Mouse (Mus musculus): ENCODE results near the gene Ptprg. TPM values are rescaled to one million over a fixed set of nuclear protein-coding genes. Genes with fewer than 3 reads are reported as not detected.

The Ptprg gene
- polyA plus RNA-seq, 1 experiment from 2014 or later = 1.5 TPM

GRCm38 (mm10) chr14:12203081-12203480, 649.7 kb downstream of the Ptprg start:
- ATAC-seq (ENCODE audit: low read depth) = no peak
- no peaks in the 10 kb centered on the region for H3K4me1 ChIP-seq (ENCODE audit: control insufficient read depth, low read depth, low read length)
- no peaks in the 10 kb centered on the region for H3K27me3 ChIP-seq (ENCODE audit: control insufficient read depth, insufficient read depth, low read depth, low read length)
- H3K4me3 ChIP-seq (ENCODE audit: low read depth, low read length) = no peak overlapping the region
- H3K4me2 ChIP-seq (ENCODE audit: low read depth, low read length) = no peak overlapping the region
- WGBS (ENCODE audit: insufficient replicate concordance) = 70% methylated on average over 7 of the region's 7 CpGs
- no peaks in the 10 kb centered on the region for H3K9me3 ChIP-seq (replicated peaks; ENCODE audit: control insufficient read depth, low read length)
- no peak overlapping the region for H3K27ac ChIP-seq (ENCODE audit: low read length)
- no peak overlapping the region for H3K9ac ChIP-seq (ENCODE audit: low read depth, low read length)
- H3K36me3 ChIP-seq (ENCODE audit: control insufficient read depth, insufficient read depth) = no peaks in the 10 kb centered on the region

GRCm38 (mm10) chr14:12206138-12206537, 652.8 kb downstream of the Ptprg start:
- Histone ChIP-seq H3K4me2 (ENCODE audit: low read depth, low read length) (no peak overlapping the region), H3K9ac (ENCODE audit: low read depth, low read length) (no peak overlapping the region), H3K4me3 (ENCODE audit: low read depth, low read length) (no peak overlapping the region), H3K9me3 (replicated peaks; ENCODE audit: control insufficient read depth, low read length) (no peaks in the 10 kb centered on the region), H3K27ac (ENCODE audit: low read length) (no peak overlapping the region), H3K4me1 (ENCODE audit: control insufficient read depth, low read depth, low read length) (no peaks in the 10 kb centered on the region), H3K36me3 (ENCODE audit: control insufficient read depth, insufficient read depth) (no peaks in the 10 kb centered on the region), H3K27me3 (ENCODE audit: control insufficient read depth, insufficient read depth, low read depth, low read length) (no peaks in the 10 kb centered on the region)
- no peak for ATAC-seq (ENCODE audit: low read depth)
- WGBS (ENCODE audit: insufficient replicate concordance) = 36% methylated on average over 2 of the region's 2 CpGs

- Histone ChIP-seq H3K27me3 (ENCODE audit: control insufficient read depth, insufficient read depth, low read depth, low read length) (no peaks in the 10 kb centered on the region), H3K9me3 (replicated peaks; ENCODE audit: control insufficient read depth, low read length) (no peaks in the 10 kb centered on the region), H3K36me3 (ENCODE audit: control insufficient read depth, insufficient read depth) (no peaks in the 10 kb centered on the region), H3K9ac (ENCODE audit: low read depth, low read length) (no peak overlapping the region), H3K4me3 (ENCODE audit: low read depth, low read length) (no peak overlapping the region), H3K27ac (ENCODE audit: low read length) (no peak overlapping the region), H3K4me1 (ENCODE audit: control insufficient read depth, low read depth, low read length) (no peaks in the 10 kb centered on the region), H3K4me2 (ENCODE audit: low read depth, low read length) (no peak overlapping the region)
- no peak for ATAC-seq (ENCODE audit: low read depth)
- 43% methylated on average over 2 of the region's 2 CpGs for WGBS (ENCODE audit: insufficient replicate concordance)
These were observed 655.2 kb downstream of the Ptprg start for GRCm38 (mm10) chr14:12208554-12208953.

GRCm38 (mm10) chr14:12218544-12219150, 665.3 kb downstream of the Ptprg start:
- Histone ChIP-seq H3K36me3 (ENCODE audit: control insufficient read depth, insufficient read depth) (no peaks in the 10 kb centered on the region), H3K27me3 (ENCODE audit: control insufficient read depth, insufficient read depth, low read depth, low read length) (no peaks in the 10 kb centered on the region), H3K4me2 (ENCODE audit: low read depth, low read length) (no peak overlapping the region), H3K4me3 (ENCODE audit: low read depth, low read length) (no peak overlapping the region), H3K27ac (ENCODE audit: low read length) (no peak overlapping the region), H3K4me1 (ENCODE audit: control insufficient read depth, low read depth, low read length) (no peaks in the 10 kb centered on the region), H3K9ac (ENCODE audit: low read depth, low read length) (no peak overlapping the region), H3K9me3 (replicated peaks; ENCODE audit: control insufficient read depth, low read length) (no peaks in the 10 kb centered on the region)
- WGBS (ENCODE audit: insufficient replicate concordance) = 72% methylated on average over 16 of the region's 16 CpGs
- no peak for ATAC-seq (ENCODE audit: low read depth)

- 69% methylated on average over 6 of the region's 6 CpGs for WGBS (ENCODE audit: insufficient replicate concordance)
- H3K4me2 ChIP-seq (ENCODE audit: low read depth, low read length) = no peak overlapping the region
- H3K4me3 ChIP-seq (ENCODE audit: low read depth, low read length) = no peak overlapping the region
- no peaks in the 10 kb centered on the region for H3K36me3 ChIP-seq (ENCODE audit: control insufficient read depth, insufficient read depth)
- no peak overlapping the region for H3K9ac ChIP-seq (ENCODE audit: low read depth, low read length)
- H3K9me3 ChIP-seq (replicated peaks; ENCODE audit: control insufficient read depth, low read length) = no peaks in the 10 kb centered on the region
- no peaks in the 10 kb centered on the region for H3K4me1 ChIP-seq (ENCODE audit: control insufficient read depth, low read depth, low read length)
- no peak overlapping the region for H3K27ac ChIP-seq (ENCODE audit: low read length)
- ATAC-seq (ENCODE audit: low read depth) = no peak
- no peaks in the 10 kb centered on the region for H3K27me3 ChIP-seq (ENCODE audit: control insufficient read depth, insufficient read depth, low read depth, low read length)
These were observed 666.5 kb downstream of the Ptprg start for GRCm38 (mm10) chr14:12219877-12220276.

GRCm38 (mm10) chr14:12220540-12220939, 667.2 kb downstream of the Ptprg start:
- no peaks in the 10 kb centered on the region for H3K4me1 ChIP-seq (ENCODE audit: control insufficient read depth, low read depth, low read length)
- 69% methylated on average over 8 of the region's 8 CpGs for WGBS (ENCODE audit: insufficient replicate concordance)
- ATAC-seq (ENCODE audit: low read depth) = no peak
- H3K27me3 ChIP-seq (ENCODE audit: control insufficient read depth, insufficient read depth, low read depth, low read length) = no peaks in the 10 kb centered on the region
- no peak overlapping the region for H3K4me2 ChIP-seq (ENCODE audit: low read depth, low read length)
- no peak overlapping the region for H3K27ac ChIP-seq (ENCODE audit: low read length)
- H3K9me3 ChIP-seq (replicated peaks; ENCODE audit: control insufficient read depth, low read length) = no peaks in the 10 kb centered on the region
- no peak overlapping the region for H3K4me3 ChIP-seq (ENCODE audit: low read depth, low read length)
- H3K9ac ChIP-seq (ENCODE audit: low read depth, low read length) = no peak overlapping the region
- H3K36me3 ChIP-seq (ENCODE audit: control insufficient read depth, insufficient read depth) = no peaks in the 10 kb centered on the region

- ATAC-seq (ENCODE audit: low read depth) = no peak
- no peak overlapping the region for H3K27ac ChIP-seq (ENCODE audit: low read length)
- WGBS (ENCODE audit: insufficient replicate concordance) = 45% methylated on average over 5 of the region's 5 CpGs
- H3K27me3 ChIP-seq (ENCODE audit: control insufficient read depth, insufficient read depth, low read depth, low read length) = no peaks in the 10 kb centered on the region
- no peaks in the 10 kb centered on the region for H3K9me3 ChIP-seq (replicated peaks; ENCODE audit: control insufficient read depth, low read length)
- H3K9ac ChIP-seq (ENCODE audit: low read depth, low read length) = no peak overlapping the region
- H3K4me1 ChIP-seq (ENCODE audit: control insufficient read depth, low read depth, low read length) = no peaks in the 10 kb centered on the region
- no peaks in the 10 kb centered on the region for H3K36me3 ChIP-seq (ENCODE audit: control insufficient read depth, insufficient read depth)
- no peak overlapping the region for H3K4me2 ChIP-seq (ENCODE audit: low read depth, low read length)
- H3K4me3 ChIP-seq (ENCODE audit: low read depth, low read length) = no peak overlapping the region
These were observed 668.2 kb downstream of the Ptprg start for GRCm38 (mm10) chr14:12221571-12221970.

GRCm38 (mm10) chr14:12243726-12244125, 690.4 kb downstream of the Ptprg start:
- Histone ChIP-seq H3K4me3 (ENCODE audit: low read depth, low read length) (no peak overlapping the region), H3K9me3 (replicated peaks; ENCODE audit: control insufficient read depth, low read length) (no peaks in the 10 kb centered on the region), H3K4me1 (ENCODE audit: control insufficient read depth, low read depth, low read length) (no peaks in the 10 kb centered on the region), H3K9ac (ENCODE audit: low read depth, low read length) (no peak overlapping the region), H3K36me3 (ENCODE audit: control insufficient read depth, insufficient read depth) (no peaks in the 10 kb centered on the region), H3K27me3 (ENCODE audit: control insufficient read depth, insufficient read depth, low read depth, low read length) (no peaks in the 10 kb centered on the region), H3K27ac (ENCODE audit: low read length) (no peak overlapping the region), H3K4me2 (ENCODE audit: low read depth, low read length) (no peak overlapping the region)
- ATAC-seq (ENCODE audit: low read depth) = no peak
- WGBS (ENCODE audit: insufficient replicate concordance) = 38% methylated on average over 4 of the region's 4 CpGs

GRCm38 (mm10) chr14:12276031-12276430, 722.7 kb downstream of the Ptprg start:
- H3K27me3 ChIP-seq (ENCODE audit: control insufficient read depth, insufficient read depth, low read depth, low read length) = no peaks in the 10 kb centered on the region
- no peak overlapping the region for H3K4me2 ChIP-seq (ENCODE audit: low read depth, low read length)
- no peak for ATAC-seq (ENCODE audit: low read depth)
- WGBS (ENCODE audit: insufficient replicate concordance) = 51% methylated on average over 3 of the region's 3 CpGs
- no peaks in the 10 kb centered on the region for H3K9me3 ChIP-seq (replicated peaks; ENCODE audit: control insufficient read depth, low read length)
- H3K27ac ChIP-seq (ENCODE audit: low read length) = no peak overlapping the region
- H3K9ac ChIP-seq (ENCODE audit: low read depth, low read length) = no peak overlapping the region
- H3K36me3 ChIP-seq (ENCODE audit: control insufficient read depth, insufficient read depth) = no peaks in the 10 kb centered on the region
- no peaks in the 10 kb centered on the region for H3K4me1 ChIP-seq (ENCODE audit: control insufficient read depth, low read depth, low read length)
- H3K4me3 ChIP-seq (ENCODE audit: low read depth, low read length) = no peak overlapping the region
